Mouse (Mus musculus) gastrocnemius, postnatal 25 days (tissue): ENCODE results near the gene Npl. TPM values are rescaled to one million over a fixed set of nuclear protein-coding genes. Genes with fewer than 3 reads are reported as not detected.
"Not testable (repeated sequence)": the region's sequence is repeated elsewhere in the genome, so short reads cannot be mapped to it uniquely, and the experiment has no call there.

ENCODE experiments used
- DNase-seq: peaks from one replicate; pipeline ENCODE4 v3.0.0; 2022
- total RNA-seq, 2 experiments: library from RNA; stranded (reverse); gene quantifications; 1 replicate in 1 of 2; 2 replicates in 1 of 2; pipeline ENCODE4 v1.2.3; 2021

Gene Npl
- total RNA-seq, 2 experiments from 2014 or later = 0.90 to 2.1 TPM

DNA sequence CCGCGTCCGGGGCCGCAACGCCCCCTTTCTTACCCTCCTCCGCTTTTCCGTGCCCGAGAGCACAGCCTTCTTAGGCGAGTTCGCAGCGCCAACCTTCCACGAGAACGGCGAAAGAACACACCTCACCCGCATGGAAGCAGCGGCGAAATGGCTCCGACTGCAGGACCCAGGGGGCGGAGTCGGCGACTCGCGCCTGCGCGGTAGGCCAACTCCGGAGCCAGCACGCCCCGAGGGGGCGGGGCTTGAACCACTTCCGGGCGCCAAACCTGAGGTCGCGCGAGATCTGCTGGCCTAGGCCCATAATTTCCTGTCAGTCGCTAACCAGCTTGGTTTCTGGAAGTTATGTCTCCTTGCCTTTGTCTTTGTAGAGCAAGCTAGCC lies 62.4 kb downstream of the Npl start, which contains the start of gene Dhx9:
Gene Dhx9 (minus strand): TSS at position 161 of the 380 bp plus-strand sequence.
- DNase-seq = peak; percentile 96

DNA sequence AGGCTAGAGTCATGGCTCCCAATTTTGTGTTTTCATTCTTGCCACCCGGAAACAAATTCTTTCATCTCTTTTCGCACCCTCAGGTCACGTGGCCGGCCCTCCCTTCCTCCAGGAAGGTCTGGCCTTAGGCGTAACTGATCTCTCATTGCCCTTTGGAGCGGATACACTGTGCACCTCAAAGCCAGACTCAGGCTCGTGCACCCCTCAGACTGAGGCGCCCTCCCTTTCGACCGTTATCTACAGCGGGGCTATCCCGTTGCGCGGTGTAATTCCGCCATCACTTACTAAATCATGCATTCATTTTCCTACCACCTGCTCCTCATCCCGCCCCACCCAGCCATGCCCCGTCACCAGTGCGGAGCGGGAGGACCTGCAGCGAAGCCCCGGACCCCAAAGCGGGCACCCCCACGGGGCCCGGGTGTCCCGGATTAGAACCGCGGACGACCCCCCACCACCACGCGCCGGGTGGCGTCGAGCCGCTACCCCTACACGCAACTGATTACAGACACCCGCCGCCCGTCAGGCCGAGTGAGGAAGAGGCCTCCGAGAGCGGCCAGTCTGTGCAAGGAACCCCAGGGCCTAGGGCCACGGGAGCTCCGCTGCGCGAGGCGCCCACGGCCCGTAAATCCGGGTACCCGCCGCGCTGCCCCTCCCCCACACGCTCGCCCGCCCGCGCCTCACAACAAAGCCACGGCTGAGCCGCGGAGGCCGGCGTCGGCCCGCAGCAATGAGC lies 62.9 kb downstream of the Npl start:
- peak; percentile 52 for DNase-seq

DNA sequence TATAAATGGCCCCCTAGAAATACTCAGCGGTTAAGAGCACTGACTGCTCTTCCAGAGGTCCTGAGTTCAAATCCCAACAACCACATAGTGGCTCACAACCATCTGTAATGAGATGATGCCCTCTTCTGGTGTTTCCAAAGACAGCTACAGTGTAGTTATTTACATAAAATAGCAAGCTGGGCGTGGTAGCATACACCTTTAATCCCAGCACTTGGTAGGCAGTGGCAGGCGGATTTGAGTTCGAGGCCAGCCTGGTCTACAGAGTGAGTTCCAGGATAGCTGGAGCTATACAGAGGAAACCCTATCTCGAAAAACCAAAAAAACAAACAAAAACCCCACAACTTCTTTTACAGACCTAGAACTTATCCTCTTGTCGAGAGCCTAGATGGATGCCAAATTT lies 63.7 kb downstream of the Npl start:
- DNase-seq = not testable (repeated sequence)

DNA sequence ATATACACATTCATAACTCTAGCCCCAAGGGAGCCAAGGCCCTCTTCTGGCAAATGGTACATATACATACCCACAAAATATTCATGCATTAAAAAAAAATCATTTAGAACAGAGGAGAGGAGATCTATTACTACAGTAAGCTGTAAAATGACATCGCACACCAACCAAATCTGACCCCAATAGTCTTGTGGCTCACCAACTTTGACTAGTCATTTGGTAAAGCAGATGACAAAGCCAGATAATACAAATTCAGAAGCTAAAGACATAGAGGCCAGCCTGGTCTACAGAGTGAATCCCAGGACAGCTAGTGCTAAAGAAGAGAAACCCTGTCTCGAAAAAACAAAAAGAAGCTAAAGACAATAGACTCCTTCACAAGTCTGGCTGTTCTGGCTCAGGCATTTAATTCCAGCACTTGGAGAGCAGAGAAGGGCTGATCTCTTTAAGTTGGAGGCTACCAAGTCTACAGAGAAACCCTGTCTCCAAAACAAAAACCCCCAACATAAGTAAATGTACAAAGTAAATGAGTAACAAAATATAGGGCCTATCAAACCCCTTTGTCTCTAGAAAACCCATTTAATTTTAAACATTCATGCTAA lies 64.5 kb downstream of the Npl start:
- no peak for DNase-seq

DNA sequence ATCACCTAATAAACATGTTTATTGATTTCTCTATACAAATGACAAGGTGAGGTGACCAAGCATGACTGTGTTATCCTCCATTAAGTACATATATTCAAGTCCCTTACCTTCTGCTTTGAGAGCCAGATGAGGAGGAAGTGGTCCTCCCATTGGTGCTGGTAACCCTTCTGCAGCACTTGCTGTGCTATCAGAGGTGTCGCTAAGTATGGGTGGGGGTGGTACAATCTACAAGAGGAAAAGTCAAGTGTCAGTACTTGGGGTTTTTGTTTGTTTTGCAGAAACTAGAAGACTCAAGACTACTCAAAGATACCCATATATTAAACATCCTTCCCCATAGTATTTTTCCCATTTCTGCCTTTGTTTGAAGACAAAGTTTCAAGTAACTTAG lies 68.8 kb downstream of the Npl start:
- DNase-seq = no peak

DNA sequence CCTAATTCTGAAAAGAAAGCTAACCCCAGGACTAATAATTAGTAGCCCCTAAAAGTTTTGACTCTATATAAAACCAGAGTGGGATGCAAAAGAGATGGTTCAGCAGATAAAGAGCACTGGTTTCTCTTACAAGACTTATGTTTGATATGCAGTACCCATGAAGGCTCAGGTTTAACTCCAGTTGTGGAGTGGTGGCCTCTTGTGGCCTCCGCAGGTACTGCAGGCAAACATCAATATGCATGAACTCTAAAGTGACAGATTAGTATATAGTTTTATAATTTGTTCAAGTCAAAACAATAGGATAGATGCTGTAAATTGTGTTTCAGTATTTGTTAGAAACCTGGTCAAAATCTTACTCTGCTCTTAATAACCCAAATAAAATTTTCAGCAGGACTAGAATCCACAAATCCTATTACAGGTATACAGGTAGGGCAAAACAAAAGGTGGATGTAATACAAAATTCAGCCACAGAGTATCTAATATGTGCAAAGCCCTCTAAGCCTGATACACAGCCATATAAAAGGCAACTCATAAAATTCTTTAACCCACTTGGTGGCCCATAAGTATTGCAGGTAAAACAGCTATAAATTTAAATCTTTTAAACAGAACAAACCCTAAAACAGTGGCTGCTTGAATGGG lies 69.3 kb downstream of the Npl start:
- no peak for DNase-seq

DNA sequence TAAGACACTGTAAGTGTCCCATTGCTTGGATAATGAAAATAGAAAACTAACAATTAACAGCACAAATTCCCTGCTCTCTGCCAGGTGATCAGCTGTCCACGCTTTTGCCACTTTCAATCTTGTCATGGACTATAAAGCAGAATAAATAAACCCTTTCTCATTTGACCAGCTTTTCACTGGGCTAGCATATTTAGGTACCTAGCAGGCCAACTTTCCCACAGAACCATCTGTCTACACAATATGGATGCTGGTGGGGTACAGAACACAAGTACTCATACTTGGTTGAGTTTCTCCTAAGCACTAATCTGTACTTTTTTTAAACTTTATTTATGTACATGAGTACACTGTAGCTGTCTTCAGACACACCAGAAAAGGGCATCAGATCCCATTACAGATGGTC lies 70.5 kb downstream of the Npl start:
- DNase-seq = no peak

DNA sequence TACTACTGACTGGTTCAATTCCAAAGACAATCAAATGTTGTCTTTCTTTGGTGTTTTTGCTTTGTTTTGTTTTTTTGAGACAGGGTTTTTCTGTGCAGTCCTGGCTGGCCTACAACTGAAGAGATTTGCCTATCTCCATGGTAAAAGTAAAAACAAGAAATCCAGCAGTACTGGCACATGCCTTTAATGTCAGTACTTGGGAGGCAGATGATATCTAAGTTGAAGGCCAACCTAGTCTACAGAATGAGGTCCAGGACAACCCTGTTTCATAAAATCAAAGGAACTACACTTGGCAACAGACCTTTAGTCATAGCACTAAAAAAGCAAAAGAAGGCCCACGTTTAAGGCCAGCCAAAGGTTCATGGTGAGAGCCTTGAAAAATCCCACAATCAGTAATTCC lies 88.0 kb downstream of the Npl start:
- DNase-seq = no peak

DNA sequence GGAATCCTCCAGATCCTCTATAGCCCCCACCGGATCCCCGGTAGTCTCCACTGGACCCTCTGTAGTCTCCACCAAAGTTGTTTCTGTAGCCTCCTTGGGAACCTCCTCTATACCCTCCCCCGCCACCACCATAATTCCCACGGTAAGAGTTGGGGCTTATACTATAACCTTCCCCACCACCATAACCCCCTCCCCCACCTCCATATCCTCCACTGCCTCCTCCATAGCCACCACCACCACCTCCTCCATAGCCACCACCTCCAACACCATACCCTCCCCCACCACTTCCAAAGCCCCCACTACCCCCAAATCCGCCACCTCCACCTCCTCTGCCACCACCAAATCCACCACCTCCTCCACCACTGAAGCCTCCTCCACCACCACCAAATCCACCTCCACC lies 93.7 kb downstream of the Npl start:
- DNase-seq = no peak

DNA sequence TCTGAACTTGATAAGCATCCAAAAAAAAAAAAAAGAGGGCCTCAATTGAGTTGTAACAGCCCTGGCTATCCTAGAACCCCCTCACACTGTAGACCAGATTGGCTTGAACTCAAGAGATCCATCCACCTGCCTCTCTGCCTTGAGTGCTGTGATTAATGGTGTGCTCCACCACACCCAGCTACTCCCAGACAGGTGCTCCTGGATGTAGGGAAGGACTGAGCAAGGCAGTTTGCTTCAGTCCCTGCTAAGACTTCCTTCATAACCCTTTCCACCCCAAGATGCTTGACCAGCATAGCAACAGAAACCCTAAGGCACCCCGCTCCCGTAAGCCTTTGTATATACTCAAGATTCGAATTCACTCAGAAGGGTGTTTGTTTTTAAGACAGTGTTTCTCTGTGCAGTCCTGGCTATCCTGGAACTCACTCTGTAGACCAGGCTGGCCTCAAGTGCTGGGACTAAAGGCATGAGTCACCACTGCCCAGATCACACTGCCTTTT lies 96.7 kb downstream of the Npl start:
- no peak for DNase-seq

Other genes with a start within 250 kb of the Npl start
- gene Lamc1, start 217.3 kb downstream of the Npl start, total RNA-seq = 100 to 1,000 TPM; 102 to 113 TPM
- not detected for gene Shcbp1l, start 124.9 kb downstream of the Npl start, total RNA-seq
- 10 to 100 TPM; 26.0 to 26.8 TPM for gene Dhx9, start 62.4 kb downstream of the Npl start, total RNA-seq
- under 1 TPM in 1 of 2 experiments, not detected in 1; 0.32 TPM for gene Rgs8, start 103.0 kb upstream of the Npl start, total RNA-seq
- 1 to 10 TPM; 1.1 to 1.6 TPM for gene Rgs16, start 190.3 kb upstream of the Npl start, total RNA-seq
- gene Rnasel, start 199.4 kb upstream of the Npl start, total RNA-seq = 1 to 10 TPM; 1.5 to 3.2 TPM